8 mouse cellular contexts compared by ENCODE assay signal in the genomic region with DNA sequence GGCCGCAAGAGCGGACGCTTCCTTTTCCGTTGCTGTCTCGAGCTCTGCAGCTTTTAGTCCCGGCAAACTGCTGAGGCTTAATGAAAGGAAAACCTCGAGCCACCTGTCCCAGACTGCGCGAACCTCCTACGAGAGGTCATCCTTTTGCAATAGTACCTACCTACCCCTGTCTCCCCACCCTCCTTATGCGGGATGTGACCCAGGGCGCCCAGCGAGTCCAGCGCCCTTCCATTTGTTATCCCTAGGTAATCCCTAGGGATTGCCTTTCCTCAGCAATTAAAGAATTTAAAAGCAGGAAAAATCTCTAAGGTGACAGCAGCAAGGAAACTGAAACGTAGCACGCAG. TPM values are rescaled to one million over a fixed set of nuclear protein-coding genes. Genes with fewer than 3 reads are reported as not detected.
DNase-seq lines count a peak whose midpoint lies in the region; ATAC-seq and TF ChIP-seq lines count a peak whose summit lies in the region.

No protein-coding gene starts in this region.

- 1% methylated on average over 16 of the region's 16 CpGs for WGBS in kidney, postnatal 0 days
- WGBS in embryonic facial prominence, embryonic 15.5 days = under 1% methylated on average over 16 of the region's 16 CpGs
- WGBS in limb, embryonic 10.5 days = 1% methylated on average over 16 of the region's 16 CpGs
- whole genome bisulfite sequencing in neural tube, embryonic 13.5 days = under 1% methylated on average over 16 of the region's 16 CpGs

- no peak for ATAC-seq in kidney, postnatal 0 days (replicated peaks; ENCODE audit: low FRiP score, low read depth)
- ATAC-seq in embryonic facial prominence, embryonic 15.5 days (ENCODE audit: insufficient number of reproducible peaks, low FRiP score, low TSS enrichment, low read depth) = peak; percentile 66
- peak; percentile 90; the same call in 1 of the 2 replicates for ATAC-seq in neural tube, embryonic 13.5 days (ENCODE audit: low read depth)
- ATAC-seq in granulocyte monocyte progenitor cell, adult 5-6 weeks (replicated peaks; ENCODE audit: poor library complexity, severe bottlenecking) = no peak

- H3K9me3 ChIP-seq in kidney, postnatal 0 days (replicated peaks; ENCODE audit: low read length) = 0 out of 2 replicates have a peak, but pooled peaks cover 4% of the 10 kb centered on the region
- 0 out of 2 replicates have a peak, but pooled peaks cover 6% of the 10 kb centered on the region for H3K9me3 ChIP-seq in embryonic facial prominence, embryonic 15.5 days (replicated peaks)
- no peaks in the 10 kb centered on the region for H3K9me3 ChIP-seq in limb, embryonic 10.5 days (replicated peaks)
- H3K9me3 ChIP-seq in neural tube, embryonic 13.5 days = peaks cover 16% of the 10 kb centered on the region

- H3K9ac ChIP-seq in kidney, postnatal 0 days (ENCODE audit: low read depth, low read length) = peak overlapping the region; percentile 73
- peak overlapping the region; percentile 59 for H3K9ac ChIP-seq in embryonic facial prominence, embryonic 15.5 days
- H3K9ac ChIP-seq in neural tube, embryonic 13.5 days = peak overlapping the region; percentile 81

- peaks cover 6% of the 10 kb centered on the region; the same call in 1 of the 2 replicates for H3K4me1 ChIP-seq in kidney, postnatal 0 days (replicated peaks; ENCODE audit: insufficient read depth, low read length)
- 0 out of 2 replicates have a peak, but pooled peaks cover 5% of the 10 kb centered on the region for H3K4me1 ChIP-seq in embryonic facial prominence, embryonic 15.5 days
- peaks cover 12% of the 10 kb centered on the region for H3K4me1 ChIP-seq in limb, embryonic 10.5 days
- peaks cover 15% of the 10 kb centered on the region for H3K4me1 ChIP-seq in neural tube, embryonic 13.5 days (replicated peaks)

- peaks cover 14% of the 10 kb centered on the region for H3K36me3 ChIP-seq in kidney, postnatal 0 days (ENCODE audit: insufficient read depth, low read length)
- H3K36me3 ChIP-seq in embryonic facial prominence, embryonic 15.5 days = peaks cover 25% of the 10 kb centered on the region
- peaks cover 31% of the 10 kb centered on the region for H3K36me3 ChIP-seq in limb, embryonic 10.5 days
- peaks cover 27% of the 10 kb centered on the region for H3K36me3 ChIP-seq in neural tube, embryonic 13.5 days

- H3K4me2 ChIP-seq in kidney, postnatal 0 days (ENCODE audit: low read length) = peak overlapping the region; percentile 87
- peak overlapping the region; percentile 85 for H3K4me2 ChIP-seq in embryonic facial prominence, embryonic 15.5 days (replicated peaks)
- peak overlapping the region; percentile 79 for H3K4me2 ChIP-seq in neural tube, embryonic 13.5 days

- no peak for TF ChIP-seq CTCF in kidney, postnatal 0 days (IDR thresholded peaks at IDR 0.05; ENCODE audit: low read depth)

- no peak for DNase-seq in kidney, postnatal 0 days (ENCODE audit: low spot score)
- no peak for DNase-seq in kidney, adult 11 months
- DNase-seq in limb, embryonic 10.5 days (ENCODE audit: low spot score) = no peak
- DNase-seq in layer of hippocampus, adult 11-12 months (ENCODE audit: low spot score) = no peak
- DNase-seq in retina, postnatal 1 day = no peak

- H3K27me3 ChIP-seq in kidney, postnatal 0 days (ENCODE audit: insufficient read depth, low read length) = no peaks in the 10 kb centered on the region
- H3K27me3 ChIP-seq in embryonic facial prominence, embryonic 15.5 days = no peaks in the 10 kb centered on the region
- H3K27me3 ChIP-seq in limb, embryonic 10.5 days (ENCODE audit: low read depth, poor library complexity, severe bottlenecking) = no peaks in the 10 kb centered on the region
- no peaks in the 10 kb centered on the region for H3K27me3 ChIP-seq in neural tube, embryonic 13.5 days

- peak overlapping the region; percentile 31; the same call in 1 of the 2 replicates for H3K27ac ChIP-seq in kidney, postnatal 0 days
- H3K27ac ChIP-seq in embryonic facial prominence, embryonic 15.5 days (replicated peaks) = peak overlapping the region; percentile 81; the same call in 1 of the 2 replicates
- H3K27ac ChIP-seq in limb, embryonic 10.5 days = peak overlapping the region; percentile 87
- H3K27ac ChIP-seq in neural tube, embryonic 13.5 days (replicated peaks) = peak overlapping the region; percentile 91

- peak overlapping the region; percentile 42 for H3K4me3 ChIP-seq in kidney, postnatal 0 days (replicated peaks; ENCODE audit: low read depth, low read length)
- H3K4me3 ChIP-seq in embryonic facial prominence, embryonic 15.5 days (replicated peaks) = peak overlapping the region; percentile 56
- H3K4me3 ChIP-seq in limb, embryonic 10.5 days = peak overlapping the region; percentile 59
- peak overlapping the region; percentile 50 for H3K4me3 ChIP-seq in neural tube, embryonic 13.5 days

RNA-seq across cellular contexts. Expression of a gene that starts 0.3 kb away (rescaled TPM):
- 3.6 and 4.4 TPM in 2 replicates for polyA plus RNA-seq in kidney, postnatal 0 days (2015; fragmentation: Nextera tagmentation; extraction: Ambion mirVana)
- polyA plus RNA-seq in embryonic facial prominence, embryonic 15.5 days (2015; fragmentation: Nextera tagmentation; extraction: Ambion mirVana) = 8.8 and 10.4 TPM in 2 replicates
- 13.8 and 15.7 TPM in 2 replicates for polyA plus RNA-seq in limb, embryonic 10.5 days (2016; fragmentation: Nextera tagmentation; extraction: Ambion mirVana)
- polyA plus RNA-seq in neural tube, embryonic 13.5 days (2015; fragmentation: Nextera tagmentation; extraction: Ambion mirVana) = 16.7 and 18.5 TPM in 2 replicates
- 0.26 and 3.4 TPM in 2 replicates for total RNA-seq in granulocyte monocyte progenitor cell, adult 5-6 weeks (2014; fragmentation: Nextera tagmentation)
- total RNA-seq in granulocyte monocyte progenitor cell, adult 5-6 weeks (2017) = 1.6 and 3.3 TPM in 2 replicates

RNA-seq across cellular contexts. Expression of a gene that starts 15.0 kb away (rescaled TPM):
- polyA plus RNA-seq in kidney, postnatal 0 days (2015; fragmentation: Nextera tagmentation; extraction: Ambion mirVana) = 8.8 and 8.9 TPM in 2 replicates
- polyA plus RNA-seq in embryonic facial prominence, embryonic 15.5 days (2015; fragmentation: Nextera tagmentation; extraction: Ambion mirVana) = 14.7 and 15.5 TPM in 2 replicates
- polyA plus RNA-seq in limb, embryonic 10.5 days (2016; fragmentation: Nextera tagmentation; extraction: Ambion mirVana) = 14.8 and 16.8 TPM in 2 replicates
- 34.3 and 35.5 TPM in 2 replicates for polyA plus RNA-seq in neural tube, embryonic 13.5 days (2015; fragmentation: Nextera tagmentation; extraction: Ambion mirVana)
- total RNA-seq in granulocyte monocyte progenitor cell, adult 5-6 weeks (2014; fragmentation: Nextera tagmentation) = 9.1 and 16.6 TPM in 2 replicates
- total RNA-seq in granulocyte monocyte progenitor cell, adult 5-6 weeks (2017) = 6.7 and 8.3 TPM in 2 replicates

RNA-seq across cellular contexts. Expression of a gene that starts 30.9 kb away (rescaled TPM):
- polyA plus RNA-seq in kidney, postnatal 0 days (2015; fragmentation: Nextera tagmentation; extraction: Ambion mirVana) = 20.7 and 22.2 TPM in 2 replicates
- polyA plus RNA-seq in embryonic facial prominence, embryonic 15.5 days (2015; fragmentation: Nextera tagmentation; extraction: Ambion mirVana) = 36.6 and 39.7 TPM in 2 replicates
- polyA plus RNA-seq in limb, embryonic 10.5 days (2016; fragmentation: Nextera tagmentation; extraction: Ambion mirVana) = 30.4 and 32.6 TPM in 2 replicates
- polyA plus RNA-seq in neural tube, embryonic 13.5 days (2015; fragmentation: Nextera tagmentation; extraction: Ambion mirVana) = 26.1 and 33.1 TPM in 2 replicates
- total RNA-seq in granulocyte monocyte progenitor cell, adult 5-6 weeks (2014; fragmentation: Nextera tagmentation) = 28.1 and 34.8 TPM in 2 replicates
- 38.2 and 45.9 TPM in 2 replicates for total RNA-seq in granulocyte monocyte progenitor cell, adult 5-6 weeks (2017)

Comparison
In these comparisons a context has a peak if more than half of its experiments do, and no peak if none do; other contexts are left out.
1. ATAC-seq: peak in embryonic facial prominence, embryonic 15.5 days (single experiment) and neural tube, embryonic 13.5 days (single experiment); none in kidney, postnatal 0 days (single experiment) and granulocyte monocyte progenitor cell, adult 5-6 weeks (single experiment).
2. H3K27ac ChIP-seq: peak in every context shown above with its lines; median percentile 91 in neural tube, embryonic 13.5 days; 87 in limb, embryonic 10.5 days; 81 in embryonic facial prominence, embryonic 15.5 days; 31 in kidney, postnatal 0 days.
3. Peak in every context shown above with its lines, with median percentiles within 50 percentile points of each other: H3K4me2 ChIP-seq, H3K4me3 ChIP-seq and H3K9ac ChIP-seq.